Comparison of ENCODE assay signal across 10 mouse cellular contexts in genomic region chr5:71656771-71657170, GRCm38 (mm10). TPM values are rescaled to one million over a fixed set of nuclear protein-coding genes. Genes with fewer than 3 reads are reported as not detected.
DNase-seq lines count a peak whose midpoint lies in the region; ATAC-seq and TF ChIP-seq lines count a peak whose summit lies in the region.
"Had no signal": no experiment of that assay in that cellular context is flagged by ENCODE, and none has a peak within 500 bp of the region (broad histone marks: within the 10 kb centered on the region; RNA-seq: fewer than 3 reads in every experiment).

No protein-coding gene starts in this region.

- H3K27me3 ChIP-seq in heart, embryonic 15.5 days, result peaks cover 15% of the 10 kb centered on the region; the same call in 1 of the 2 replicates
- peaks cover 21% of the 10 kb centered on the region for H3K27me3 ChIP-seq in hindbrain, embryonic 11.5 days (ENCODE audit: control insufficient read depth, insufficient read depth, low read length)
- peaks cover 21% of the 10 kb centered on the region for H3K27me3 ChIP-seq in limb, embryonic 14.5 days (ENCODE audit: control insufficient read depth, insufficient read depth, low read length)
- H3K27me3 ChIP-seq: CH12.LX had no signal

- H3K9ac ChIP-seq in heart, embryonic 15.5 days, result no peak overlapping the region
- no peak overlapping the region for H3K9ac ChIP-seq in hindbrain, embryonic 11.5 days (ENCODE audit: low read depth, low read length)
- H3K9ac ChIP-seq in limb, embryonic 14.5 days (ENCODE audit: low read depth, low read length, severe bottlenecking), result no peak overlapping the region

- no peaks in the 10 kb centered on the region for H3K9me3 ChIP-seq in heart, embryonic 15.5 days (replicated peaks)
- no peaks in the 10 kb centered on the region for H3K9me3 ChIP-seq in hindbrain, embryonic 11.5 days (ENCODE audit: control insufficient read depth, low read length)
- H3K9me3 ChIP-seq in limb, embryonic 14.5 days (ENCODE audit: control insufficient read depth, low read length), result no peaks in the 10 kb centered on the region

- ATAC-seq in heart, embryonic 15.5 days (replicated peaks; ENCODE audit: insufficient number of reproducible peaks, insufficient read depth, low FRiP score, low read depth), result no peak
- no peak for ATAC-seq in hindbrain, embryonic 11.5 days (ENCODE audit: low FRiP score)
- ATAC-seq in limb, embryonic 14.5 days (ENCODE audit: low FRiP score, low read depth), result no peak

- no peak for TF ChIP-seq POLR2A in limb, embryonic 14.5 days (IDR thresholded peaks at IDR 0.05; ENCODE audit: borderline replicate concordance, extremely low read depth, insufficient read depth, insufficient read length)

- H3K4me3 ChIP-seq in heart, embryonic 15.5 days, result peak overlapping the region; percentile 63
- no peak overlapping the region for H3K4me3 ChIP-seq in hindbrain, embryonic 11.5 days (ENCODE audit: low read depth, low read length)
- peak overlapping the region; percentile 53; the same call in 1 of the 2 replicates for H3K4me3 ChIP-seq in limb, embryonic 14.5 days (replicated peaks; ENCODE audit: low read length)

- peaks cover 10% of the 10 kb centered on the region for H3K4me1 ChIP-seq in heart, embryonic 15.5 days (replicated peaks)
- H3K4me1 ChIP-seq in hindbrain, embryonic 11.5 days (replicated peaks; ENCODE audit: control insufficient read depth, insufficient read depth, low read length), result no peaks in the 10 kb centered on the region; the same call in none of the 2 replicates
- no peaks in the 10 kb centered on the region for H3K4me1 ChIP-seq in limb, embryonic 14.5 days (ENCODE audit: control insufficient read depth, insufficient read depth, low read length)

- peak overlapping the region; percentile 97 for H3K4me2 ChIP-seq in heart, embryonic 15.5 days
- peak overlapping the region; percentile 94; the same call in 1 of the 2 replicates for H3K4me2 ChIP-seq in hindbrain, embryonic 11.5 days (replicated peaks; ENCODE audit: low read depth, low read length)
- peak overlapping the region; percentile 96 for H3K4me2 ChIP-seq in limb, embryonic 14.5 days (replicated peaks; ENCODE audit: low read depth, low read length, severe bottlenecking)

- no peak overlapping the region for H3K27ac ChIP-seq in heart, embryonic 15.5 days
- H3K27ac ChIP-seq in hindbrain, embryonic 11.5 days (ENCODE audit: low read depth, low read length), result no peak overlapping the region
- H3K27ac ChIP-seq in limb, embryonic 14.5 days (replicated peaks; ENCODE audit: low read depth, low read length), result no peak overlapping the region

- H3K36me3 ChIP-seq in heart, embryonic 15.5 days, result no peaks in the 10 kb centered on the region
- no peaks in the 10 kb centered on the region for H3K36me3 ChIP-seq in hindbrain, embryonic 11.5 days (ENCODE audit: control insufficient read depth, insufficient read depth, low read length)
- H3K36me3 ChIP-seq in limb, embryonic 14.5 days (ENCODE audit: control insufficient read depth, insufficient read depth, low read length), result no peaks in the 10 kb centered on the region

- intact Hi-C loops in heart, postnatal 36 days (cut with DNase I), result no loop called here

- 4% methylated on average over 10 of the region's 10 CpGs for WGBS in heart, embryonic 15.5 days
- WGBS in hindbrain, embryonic 11.5 days, result 9% methylated on average over 10 of the region's 10 CpGs
- 7% methylated on average over 10 of the region's 10 CpGs for WGBS in limb, embryonic 14.5 days

- no peak for DNase-seq in heart, postnatal 36 days
- DNase-seq in cerebellum, postnatal 10 days, result peak; percentile 27 to 41
- no peak for DNase-seq in hindbrain, embryonic 11.5 days (ENCODE audit: low spot score)
- no peak for DNase-seq in limb, embryonic 14.5 days (ENCODE audit: low spot score)
- peak; percentile 67 for DNase-seq in telencephalon, adult 2 months (ENCODE audit: low read depth, low spot score)
- DNase-seq in urinary bladder, postnatal 14 days (ENCODE audit: low spot score), result no peak
- DNase-seq in adrenal gland, postnatal 4 days (ENCODE audit: low spot score in 2 of 2), result no peak

RNA-seq across cellular contexts. Expression of gene Gabrb1, which starts 1.1 kb away (rescaled TPM):
- polyA plus RNA-seq in heart, embryonic 15.5 days (2015; fragmentation: Nextera tagmentation; extraction: Ambion mirVana), result 0.93 and 1.4 TPM in 2 replicates
- total RNA-seq in heart, postnatal 36 days (2021), result under 1 TPM; 0.03 to 0.06 TPM
- 0.29 and 0.64 TPM in 2 replicates for polyA plus RNA-seq in hindbrain, embryonic 11.5 days (2014; fragmentation: Nextera tagmentation; extraction: Ambion mirVana)
- polyA plus RNA-seq in limb, embryonic 14.5 days (2012; rRNA removed), result 0.26 and 0.31 TPM in 2 replicates
- 1.5 TPM in 2 replicates for polyA plus RNA-seq in limb, embryonic 14.5 days (2014; fragmentation: Nextera tagmentation; extraction: Ambion mirVana)
- total RNA-seq in adrenal gland, postnatal 4 days (2021), result under 1 TPM; 0.06 to 0.14 TPM
- total RNA-seq: CH12.LX had no signal
- polyA plus RNA-seq: small intestine, adult 2 months had no signal

RNA-seq across cellular contexts. Expression of gene Gabra4, which starts 1.3 kb away (rescaled TPM):
- 2.7 and 3.3 TPM in 2 replicates for polyA plus RNA-seq in heart, embryonic 15.5 days (2015; fragmentation: Nextera tagmentation; extraction: Ambion mirVana)
- not detected for total RNA-seq in heart, postnatal 36 days (2021)
- polyA plus RNA-seq in hindbrain, embryonic 11.5 days (2014; fragmentation: Nextera tagmentation; extraction: Ambion mirVana), result 1.2 and 1.6 TPM in 2 replicates
- polyA plus RNA-seq in limb, embryonic 14.5 days (2012; rRNA removed), result 2.2 and 2.4 TPM in 2 replicates
- 6.0 and 9.4 TPM in 2 replicates for polyA plus RNA-seq in limb, embryonic 14.5 days (2014; fragmentation: Nextera tagmentation; extraction: Ambion mirVana)
- total RNA-seq in adrenal gland, postnatal 4 days (2021), result 1 to 10 TPM; 1.1 TPM
- polyA plus RNA-seq: small intestine, adult 2 months had no signal

Comparison
In these comparisons a context has a peak if more than half of its experiments do, and no peak if none do; other contexts are left out.
1. DNase-seq: peak in cerebellum, postnatal 10 days (2 of 2) and telencephalon, adult 2 months (single experiment); none in heart, postnatal 36 days (0 of 2), hindbrain, embryonic 11.5 days (single experiment), limb, embryonic 14.5 days (single experiment), urinary bladder, postnatal 14 days (single experiment) and adrenal gland, postnatal 4 days (0 of 2).
2. Peak in every context shown above with its lines, with median percentiles within 50 percentile points of each other: H3K4me2 ChIP-seq.